Mouse (Mus musculus): ENCODE data around the gene Grb14. TPM values are rescaled to one million over a fixed set of nuclear protein-coding genes. Genes with fewer than 3 reads are reported as not detected.

The Grb14 gene
- total and polyA plus RNA-seq, 3 experiments: 0.22 TPM; not detected in 2

GRCm38 (mm10) chr2:65038164-65038563 lies 13.4 kb upstream of the Grb14 start:
- TF ChIP-seq GATA1 (IDR thresholded peaks at IDR 0.05; ENCODE audit: borderline replicate concordance, low read length) (no peak), POLR2AphosphoS5 (IDR thresholded peaks at IDR 0.05; ENCODE audit: insufficient replicate concordance, low read depth, low read length) (no peak), CTCF (IDR thresholded peaks at IDR 0.05; ENCODE audit: low read depth, low read length) (no peak), GATA2 (IDR thresholded peaks at IDR 0.05; ENCODE audit: borderline replicate concordance, low read depth, low read length) (no peak), TAL1 (conservative IDR thresholded peaks at IDR 0.05; ENCODE audit: low read depth, low read length) (no peak)
- H3K9me3 ChIP-seq (replicated peaks): peaks cover 15% of the 10 kb centered on the region
- H3K4me1 ChIP-seq (ENCODE audit: insufficient read depth, low read depth, low read length): no peaks in the 10 kb centered on the region
- ATAC-seq (ENCODE audit: extremely low read depth, insufficient number of reproducible peaks, low FRiP score, poor library complexity, severe bottlenecking): no peak
- no peak overlapping the region for H3K4me3 ChIP-seq (ENCODE audit: low read depth, low read length)
- no peaks in the 10 kb centered on the region for H3K36me3 ChIP-seq (replicated peaks)
- no peak for DNase-seq (ENCODE audit: low spot score)
- no peaks in the 10 kb centered on the region for H3K27me3 ChIP-seq (ENCODE audit: insufficient read depth, low read length)

- DNase-seq (ENCODE audit: low spot score): no peak
- no peak for TF ChIP-seq TAL1 (conservative IDR thresholded peaks at IDR 0.05; ENCODE audit: low read depth, low read length)
- no peak for TF ChIP-seq CTCF (IDR thresholded peaks at IDR 0.05; ENCODE audit: low read depth, low read length)
- no peak for TF ChIP-seq POLR2AphosphoS5 (IDR thresholded peaks at IDR 0.05; ENCODE audit: insufficient replicate concordance, low read depth, low read length)
- no peak for TF ChIP-seq GATA2 (IDR thresholded peaks at IDR 0.05; ENCODE audit: borderline replicate concordance, low read depth, low read length)
- no peak for TF ChIP-seq GATA1 (IDR thresholded peaks at IDR 0.05; ENCODE audit: borderline replicate concordance, low read length)
- H3K36me3 ChIP-seq (replicated peaks): no peaks in the 10 kb centered on the region
Measured at GRCm38 (mm10) chr2:65037546-65037945, 12.8 kb upstream of the Grb14 start.

DNA sequence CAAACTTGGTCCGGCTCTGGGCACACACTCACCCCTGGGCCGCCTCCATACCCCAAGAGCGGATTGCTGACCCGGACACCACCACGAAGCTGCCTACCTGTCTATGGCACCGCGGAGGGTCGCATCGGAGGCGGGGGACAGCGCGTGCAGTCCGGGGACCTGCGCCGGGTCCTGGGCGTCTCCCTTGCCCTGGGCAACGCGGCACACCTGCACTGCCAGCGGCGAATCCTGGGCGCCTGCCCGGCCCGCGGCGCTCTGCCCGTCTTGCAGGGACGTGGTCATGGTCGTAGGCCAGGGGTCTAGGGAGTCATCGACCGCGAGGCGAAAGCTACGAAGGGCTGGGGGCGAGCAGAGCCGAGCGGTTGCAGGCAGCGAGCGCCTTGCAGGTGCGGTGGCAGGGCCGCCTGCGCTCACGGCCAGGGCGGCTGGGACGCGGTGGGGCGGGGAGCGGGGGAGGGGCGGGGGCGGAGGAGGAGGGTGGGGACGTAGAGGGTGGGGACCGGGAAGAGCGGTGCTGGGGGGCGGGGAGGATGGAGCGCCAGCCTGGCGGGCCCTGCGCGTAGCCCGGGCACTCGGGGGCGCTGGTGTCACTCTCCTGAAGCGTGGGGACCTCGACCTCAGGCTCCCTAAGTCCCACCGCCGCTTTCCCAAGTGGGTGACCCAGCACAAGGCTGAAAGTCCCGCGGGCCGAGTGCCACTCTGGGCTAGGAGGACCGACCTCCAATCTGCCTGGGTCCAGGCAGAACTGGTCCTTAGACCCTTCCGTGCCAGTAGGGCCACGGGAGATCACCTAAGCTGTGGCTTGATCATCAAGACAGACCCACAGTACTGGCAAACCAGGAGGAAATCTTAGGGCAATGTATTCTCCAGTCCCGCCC lies 2.2 kb downstream of the Grb14 start:
- Histone ChIP-seq H3K9me3 (replicated peaks) (peaks cover 34% of the 10 kb centered on the region), H3K27me3 (ENCODE audit: insufficient read depth, low read length) (no peaks in the 10 kb centered on the region), H3K4me3 (ENCODE audit: low read depth, low read length) (no peak overlapping the region; the same call in 1 of the 2 replicates), H3K36me3 (replicated peaks) (no peaks in the 10 kb centered on the region), H3K4me1 (ENCODE audit: insufficient read depth, low read depth, low read length) (no peaks in the 10 kb centered on the region)
- TF ChIP-seq GATA2 (IDR thresholded peaks at IDR 0.05; ENCODE audit: borderline replicate concordance, low read depth, low read length) (no peak), POLR2AphosphoS5 (IDR thresholded peaks at IDR 0.05; ENCODE audit: insufficient replicate concordance, low read depth, low read length) (no peak), CTCF (IDR thresholded peaks at IDR 0.05; ENCODE audit: low read depth, low read length) (no peak), GATA1 (IDR thresholded peaks at IDR 0.05; ENCODE audit: borderline replicate concordance, low read length) (no peak), TAL1 (conservative IDR thresholded peaks at IDR 0.05; ENCODE audit: low read depth, low read length) (no peak)
- DNase-seq (ENCODE audit: low spot score) (no peak), ATAC-seq (ENCODE audit: extremely low read depth, insufficient number of reproducible peaks, low FRiP score, poor library complexity, severe bottlenecking) (no peak)

More at GRCm38 (mm10) chr2:65037546-65037945, 12.8 kb upstream of the Grb14 start:
- no peak for ATAC-seq (ENCODE audit: extremely low read depth, insufficient number of reproducible peaks, low FRiP score, poor library complexity, severe bottlenecking)
- Histone ChIP-seq H3K4me1 (ENCODE audit: insufficient read depth, low read depth, low read length) (no peaks in the 10 kb centered on the region), H3K27me3 (ENCODE audit: insufficient read depth, low read length) (no peaks in the 10 kb centered on the region), H3K4me3 (ENCODE audit: low read depth, low read length) (no peak overlapping the region), H3K9me3 (replicated peaks) (peaks cover 14% of the 10 kb centered on the region)

- no peaks in the 10 kb centered on the region for H3K27me3 ChIP-seq (ENCODE audit: insufficient read depth, low read length)
- H3K9me3 ChIP-seq (replicated peaks): peaks cover 26% of the 10 kb centered on the region
- no peak overlapping the region for H3K4me3 ChIP-seq (ENCODE audit: low read depth, low read length)
- H3K4me1 ChIP-seq (ENCODE audit: insufficient read depth, low read depth, low read length): no peaks in the 10 kb centered on the region
- ATAC-seq (ENCODE audit: extremely low read depth, insufficient number of reproducible peaks, low FRiP score, poor library complexity, severe bottlenecking) (no peak), DNase-seq (ENCODE audit: low spot score) (no peak)
- TF ChIP-seq GATA1 (IDR thresholded peaks at IDR 0.05; ENCODE audit: borderline replicate concordance, low read length) (no peak), POLR2AphosphoS5 (IDR thresholded peaks at IDR 0.05; ENCODE audit: insufficient replicate concordance, low read depth, low read length) (no peak), GATA2 (IDR thresholded peaks at IDR 0.05; ENCODE audit: borderline replicate concordance, low read depth, low read length) (no peak), TAL1 (conservative IDR thresholded peaks at IDR 0.05; ENCODE audit: low read depth, low read length) (no peak), CTCF (IDR thresholded peaks at IDR 0.05; ENCODE audit: low read depth, low read length) (no peak)
- no peaks in the 10 kb centered on the region for H3K36me3 ChIP-seq (replicated peaks)
Measured at GRCm38 (mm10) chr2:65021691-65022362, 3.0 kb downstream of the Grb14 start.

- ATAC-seq (ENCODE audit: extremely low read depth, insufficient number of reproducible peaks, low FRiP score, poor library complexity, severe bottlenecking) (no peak), DNase-seq (ENCODE audit: low spot score) (no peak)
- no peak overlapping the region for H3K4me3 ChIP-seq (ENCODE audit: low read depth, low read length)
- H3K4me1 ChIP-seq (ENCODE audit: insufficient read depth, low read depth, low read length): no peaks in the 10 kb centered on the region
- no peaks in the 10 kb centered on the region for H3K36me3 ChIP-seq (replicated peaks)
- no peaks in the 10 kb centered on the region for H3K27me3 ChIP-seq (ENCODE audit: insufficient read depth, low read length)
- TF ChIP-seq CTCF (IDR thresholded peaks at IDR 0.05; ENCODE audit: low read depth, low read length) (no peak), GATA2 (IDR thresholded peaks at IDR 0.05; ENCODE audit: borderline replicate concordance, low read depth, low read length) (no peak), POLR2AphosphoS5 (IDR thresholded peaks at IDR 0.05; ENCODE audit: insufficient replicate concordance, low read depth, low read length) (no peak), GATA1 (IDR thresholded peaks at IDR 0.05; ENCODE audit: borderline replicate concordance, low read length) (no peak), TAL1 (conservative IDR thresholded peaks at IDR 0.05; ENCODE audit: low read depth, low read length) (no peak)
- H3K9me3 ChIP-seq (replicated peaks): peaks cover 19% of the 10 kb centered on the region
Measured at GRCm38 (mm10) chr2:65017375-65017774, 7.4 kb downstream of the Grb14 start.

- H3K4me1 ChIP-seq (ENCODE audit: insufficient read depth, low read depth, low read length): no peaks in the 10 kb centered on the region
- peaks cover 13% of the 10 kb centered on the region; the same call in 1 of the 2 replicates for H3K9me3 ChIP-seq (replicated peaks)
- H3K4me3 ChIP-seq (ENCODE audit: low read depth, low read length): no peak overlapping the region
- no peak for TF ChIP-seq GATA1 (IDR thresholded peaks at IDR 0.05; ENCODE audit: borderline replicate concordance, low read length)
- TF ChIP-seq CTCF (IDR thresholded peaks at IDR 0.05; ENCODE audit: low read depth, low read length): no peak
- no peak for TF ChIP-seq GATA2 (IDR thresholded peaks at IDR 0.05; ENCODE audit: borderline replicate concordance, low read depth, low read length)
- no peak for TF ChIP-seq POLR2AphosphoS5 (IDR thresholded peaks at IDR 0.05; ENCODE audit: insufficient replicate concordance, low read depth, low read length)
- no peak for TF ChIP-seq TAL1 (conservative IDR thresholded peaks at IDR 0.05; ENCODE audit: low read depth, low read length)
- ATAC-seq (ENCODE audit: extremely low read depth, insufficient number of reproducible peaks, low FRiP score, poor library complexity, severe bottlenecking): no peak
- no peaks in the 10 kb centered on the region for H3K36me3 ChIP-seq (replicated peaks)
- DNase-seq (ENCODE audit: low spot score): no peak
- H3K27me3 ChIP-seq (ENCODE audit: insufficient read depth, low read length): no peaks in the 10 kb centered on the region
Measured at GRCm38 (mm10) chr2:65014552-65014951, 10.2 kb downstream of the Grb14 start.

Measured in G1E (cell line).